8 mouse cellular contexts compared by ENCODE assay signal in genomic region chr9:110245590-110246320, GRCm38 (mm10). TPM values are rescaled to one million over a fixed set of nuclear protein-coding genes. Genes with fewer than 3 reads are reported as not detected.
DNase-seq lines count a peak whose midpoint lies in the region; ATAC-seq and TF ChIP-seq lines count a peak whose summit lies in the region.

No protein-coding gene starts in this region.

- H3K4me1 ChIP-seq in E14TG2a.4 (replicated peaks; ENCODE audit: low read depth, low read length): peaks cover 66% of the 10 kb centered on the region
- peaks cover 33% of the 10 kb centered on the region for H3K4me1 ChIP-seq in embryonic facial prominence, embryonic 13.5 days
- H3K4me1 ChIP-seq in heart, postnatal 0 days (ENCODE audit: control insufficient read depth, insufficient read depth): peaks cover 14% of the 10 kb centered on the region
- H3K4me1 ChIP-seq in liver, embryonic 16.5 days (ENCODE audit: control insufficient read depth, low read depth, low read length): peaks cover 8% of the 10 kb centered on the region
- peaks cover 25% of the 10 kb centered on the region for H3K4me1 ChIP-seq in neural tube, embryonic 14.5 days (ENCODE audit: control insufficient read depth, insufficient read depth, low read length)

- H3K4me2 ChIP-seq in embryonic facial prominence, embryonic 13.5 days: peak overlapping the region; percentile 96
- peak overlapping the region; percentile 100 for H3K4me2 ChIP-seq in heart, postnatal 0 days (ENCODE audit: low read depth, low read length)
- H3K4me2 ChIP-seq in liver, embryonic 16.5 days (ENCODE audit: low read depth, low read length): peak overlapping the region; percentile 85
- H3K4me2 ChIP-seq in neural tube, embryonic 14.5 days (ENCODE audit: low read depth, low read length): peak overlapping the region; percentile 91

- TF ChIP-seq EP300 in heart, postnatal 0 days (IDR thresholded peaks at IDR 0.05; ENCODE audit: low read depth): no peak

- WGBS in embryonic facial prominence, embryonic 13.5 days: 2% methylated on average over 40 of the region's 40 CpGs
- WGBS in heart, postnatal 0 days: 2% methylated on average over 29 of the region's 40 CpGs
- 3% methylated on average over 33 of the region's 40 CpGs for WGBS in liver, embryonic 16.5 days (ENCODE audit: insufficient replicate concordance)
- WGBS in neural tube, embryonic 14.5 days: under 1% methylated on average over 37 of the region's 40 CpGs

- ATAC-seq in embryonic facial prominence, embryonic 13.5 days (ENCODE audit: insufficient number of reproducible peaks, insufficient read depth, low FRiP score, low TSS enrichment, low read depth): peak; percentile 57
- peak; percentile 68 for ATAC-seq in heart, postnatal 0 days (ENCODE audit: insufficient read depth, low read depth)
- peak; percentile 46 for ATAC-seq in liver, embryonic 16.5 days (ENCODE audit: low read depth)
- peak; percentile 71 for ATAC-seq in neural tube, embryonic 14.5 days (ENCODE audit: low read depth)

- H3K27me3 ChIP-seq in E14TG2a.4 (ENCODE audit: insufficient read depth, low read length): peaks cover 11% of the 10 kb centered on the region
- peaks cover 49% of the 10 kb centered on the region for H3K27me3 ChIP-seq in embryonic facial prominence, embryonic 13.5 days
- H3K27me3 ChIP-seq in heart, postnatal 0 days (ENCODE audit: control insufficient read depth, insufficient read depth, low read length): peaks cover 11% of the 10 kb centered on the region; the same call in 1 of the 2 replicates
- peaks cover 38% of the 10 kb centered on the region for H3K27me3 ChIP-seq in liver, embryonic 16.5 days (ENCODE audit: control insufficient read depth, insufficient read depth, low read depth, low read length)
- H3K27me3 ChIP-seq in neural tube, embryonic 14.5 days (ENCODE audit: control insufficient read depth, insufficient read depth, low read length): no peaks in the 10 kb centered on the region; the same call in 1 of the 2 replicates

- H3K9me3 ChIP-seq in E14TG2a.4 (ENCODE audit: low read length): no peaks in the 10 kb centered on the region
- H3K9me3 ChIP-seq in embryonic facial prominence, embryonic 13.5 days: no peaks in the 10 kb centered on the region
- H3K9me3 ChIP-seq in heart, postnatal 0 days (replicated peaks; ENCODE audit: control insufficient read depth, low read length): no peaks in the 10 kb centered on the region
- H3K9me3 ChIP-seq in liver, embryonic 16.5 days (replicated peaks; ENCODE audit: control insufficient read depth, low read length): no peaks in the 10 kb centered on the region
- no peaks in the 10 kb centered on the region for H3K9me3 ChIP-seq in neural tube, embryonic 14.5 days (ENCODE audit: control insufficient read depth, low read length)

- peak overlapping the region; percentile 88 for H3K4me3 ChIP-seq in E14TG2a.4 (replicated peaks; ENCODE audit: low read length)
- H3K4me3 ChIP-seq in embryonic facial prominence, embryonic 13.5 days: peak overlapping the region; percentile 60
- peak overlapping the region; percentile 71 for H3K4me3 ChIP-seq in heart, postnatal 0 days (ENCODE audit: low read depth, low read length)
- peak overlapping the region; percentile 65 for H3K4me3 ChIP-seq in liver, embryonic 16.5 days (ENCODE audit: low read depth, low read length)
- H3K4me3 ChIP-seq in neural tube, embryonic 14.5 days (ENCODE audit: low read depth, low read length): peak overlapping the region; percentile 86

- peak; percentile 69 for DNase-seq in adrenal gland, postnatal 25 days
- no peak for DNase-seq in heart, postnatal 0 days (ENCODE audit: low spot score)
- peak; percentile 63 to 71 for DNase-seq in kidney, postnatal 4 days
- DNase-seq in urinary bladder, postnatal 14 days (ENCODE audit: low spot score): peak; percentile 44

- TF ChIP-seq CTCF in E14TG2a.4 (conservative IDR thresholded peaks at IDR 0.05; ENCODE audit: low read length): no peak
- no peak for TF ChIP-seq CTCF in heart, postnatal 0 days (IDR thresholded peaks at IDR 0.05; ENCODE audit: low read depth)

- peak overlapping the region; percentile 65 for H3K9ac ChIP-seq in embryonic facial prominence, embryonic 13.5 days
- peak overlapping the region; percentile 52; the same call in 1 of the 2 replicates for H3K9ac ChIP-seq in heart, postnatal 0 days (replicated peaks; ENCODE audit: low read depth, low read length)
- no peak overlapping the region for H3K9ac ChIP-seq in liver, embryonic 16.5 days (ENCODE audit: low read depth, low read length)
- peak overlapping the region; percentile 86 for H3K9ac ChIP-seq in neural tube, embryonic 14.5 days (replicated peaks; ENCODE audit: low read depth, low read length)

- no peak overlapping the region for H3K27ac ChIP-seq in embryonic facial prominence, embryonic 13.5 days
- H3K27ac ChIP-seq in heart, postnatal 0 days (ENCODE audit: low read depth): no peak overlapping the region
- no peak overlapping the region for H3K27ac ChIP-seq in liver, embryonic 16.5 days (ENCODE audit: low read length)
- H3K27ac ChIP-seq in neural tube, embryonic 14.5 days (ENCODE audit: low read depth, low read length): peak overlapping the region; percentile 87

- H3K36me3 ChIP-seq in E14TG2a.4 (ENCODE audit: insufficient read depth, low read length): peaks cover 19% of the 10 kb centered on the region
- H3K36me3 ChIP-seq in embryonic facial prominence, embryonic 13.5 days: peaks cover 9% of the 10 kb centered on the region
- H3K36me3 ChIP-seq in heart, postnatal 0 days (replicated peaks; ENCODE audit: control insufficient read depth, insufficient read depth, low read length): no peaks in the 10 kb centered on the region; the same call in 1 of the 2 replicates
- no peaks in the 10 kb centered on the region for H3K36me3 ChIP-seq in liver, embryonic 16.5 days (ENCODE audit: control insufficient read depth, insufficient read depth)
- H3K36me3 ChIP-seq in neural tube, embryonic 14.5 days (ENCODE audit: control insufficient read depth, insufficient read depth, low read length): no peaks in the 10 kb centered on the region; the same call in 1 of the 2 replicates

RNA-seq across cellular contexts. Expression of gene Cspg5, which starts 2.2 kb away (rescaled TPM):
- 23.1 and 26.6 TPM in 2 replicates for total RNA-seq in adrenal gland, postnatal 25 days (2021)
- polyA plus RNA-seq in embryonic facial prominence, embryonic 13.5 days (2015; fragmentation: Nextera tagmentation; extraction: Ambion mirVana): 7.7 and 8.0 TPM in 2 replicates
- total RNA-seq in heart, postnatal 0 days (2014; rRNA removed; ENCODE audit: low replicate concordance): 0.19 and 1.1 TPM in 2 replicates
- polyA plus RNA-seq in heart, postnatal 0 days (2015; fragmentation: Nextera tagmentation; extraction: Ambion mirVana): 0.71 and 1.1 TPM in 2 replicates
- polyA plus RNA-seq in liver, embryonic 16.5 days (2015; fragmentation: Nextera tagmentation; extraction: Ambion mirVana): 0.18 and 0.22 TPM in 2 replicates
- 90.1 and 120 TPM in 2 replicates for polyA plus RNA-seq in neural tube, embryonic 14.5 days (2014; fragmentation: Nextera tagmentation; extraction: Ambion mirVana)

RNA-seq across cellular contexts. Expression of gene Elp6, which starts 59.2 kb away (rescaled TPM):
- 8.1 and 10.1 TPM in 2 replicates for total RNA-seq in adrenal gland, postnatal 25 days (2021)
- polyA plus RNA-seq in embryonic facial prominence, embryonic 13.5 days (2015; fragmentation: Nextera tagmentation; extraction: Ambion mirVana): 29.0 and 33.3 TPM in 2 replicates
- 18.3 and 21.9 TPM in 2 replicates for total RNA-seq in heart, postnatal 0 days (2014; rRNA removed; ENCODE audit: low replicate concordance)
- polyA plus RNA-seq in heart, postnatal 0 days (2015; fragmentation: Nextera tagmentation; extraction: Ambion mirVana): 6.8 and 7.0 TPM in 2 replicates
- polyA plus RNA-seq in liver, embryonic 16.5 days (2015; fragmentation: Nextera tagmentation; extraction: Ambion mirVana): 6.0 and 6.1 TPM in 2 replicates
- polyA plus RNA-seq in neural tube, embryonic 14.5 days (2014; fragmentation: Nextera tagmentation; extraction: Ambion mirVana): 41.0 and 41.6 TPM in 2 replicates

Comparison
In these comparisons a context has a peak if more than half of its experiments do, and no peak if none do; other contexts are left out.
1. RNA of gene Cspg5, which starts 2.2 kb away (polyA plus RNA-seq): 90.1 to 120 TPM in neural tube, embryonic 14.5 days; 7.7 to 8.0 TPM in embryonic facial prominence, embryonic 13.5 days, 0.71 to 1.1 TPM in heart, postnatal 0 days and 0.18 to 0.22 TPM in liver, embryonic 16.5 days; every median in the first group is over 10 times any median in the second.
2. Peak in every context shown above with its lines, with median percentiles within 50 percentile points of each other: H3K4me3 ChIP-seq, ATAC-seq and H3K4me2 ChIP-seq.